Mouse (Mus musculus) layer of hippocampus, adult 18-20 months (tissue): ENCODE data around the gene Cryba4. TPM values are rescaled to one million over a fixed set of nuclear protein-coding genes. Genes with fewer than 3 reads are reported as not detected.
A peak's percentile ranks its signal among the peaks of the same experiment; 100 is the strongest.

ENCODE experiments used
- DNase-seq, 2 experiments: peaks; one replicate each; pipeline ENCODE4 v3.0.0; 2022; ENCODE audit warnings: low spot score in 2 of 2
- total RNA-seq, 2 experiments: library from RNA; stranded (reverse); gene quantifications; 2 replicates each; pipeline ENCODE4 v1.2.3; 2021

Gene Cryba4
- total RNA-seq, 2 experiments from 2014 or later: 1.0 TPM; not detected in 1

DNA sequence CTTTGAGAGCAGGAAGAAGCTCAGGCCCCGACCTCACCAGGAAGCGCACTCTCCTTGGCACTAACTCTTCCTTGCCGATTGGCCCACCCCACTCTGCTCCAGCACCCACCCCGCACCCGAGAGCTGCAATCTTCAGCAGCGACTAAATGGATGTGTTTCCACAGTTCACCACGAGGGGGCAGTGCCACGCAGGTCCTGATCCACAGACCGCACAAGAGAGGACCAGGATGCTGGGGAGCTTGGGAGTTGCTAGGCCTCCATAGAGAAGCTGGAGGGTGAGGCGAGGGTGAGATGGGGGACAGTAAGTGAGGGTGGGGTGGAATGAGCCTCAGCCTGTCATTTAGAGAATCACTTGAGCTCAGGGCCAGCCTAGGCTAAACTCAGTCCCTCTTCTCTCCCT is 11.6 kb downstream of the Cryba4 start:
- DNase-seq: peak; percentile 83 to 95

- DNase-seq: peak in 1 of 2 experiments; percentile 42
These were observed 13.4 kb downstream of the Cryba4 start for GRCm38 (mm10) chr5:112238781-112239482.

- no peak for DNase-seq
These were observed 14.3 kb downstream of the Cryba4 start for GRCm38 (mm10) chr5:112237866-112238570.

DNA sequence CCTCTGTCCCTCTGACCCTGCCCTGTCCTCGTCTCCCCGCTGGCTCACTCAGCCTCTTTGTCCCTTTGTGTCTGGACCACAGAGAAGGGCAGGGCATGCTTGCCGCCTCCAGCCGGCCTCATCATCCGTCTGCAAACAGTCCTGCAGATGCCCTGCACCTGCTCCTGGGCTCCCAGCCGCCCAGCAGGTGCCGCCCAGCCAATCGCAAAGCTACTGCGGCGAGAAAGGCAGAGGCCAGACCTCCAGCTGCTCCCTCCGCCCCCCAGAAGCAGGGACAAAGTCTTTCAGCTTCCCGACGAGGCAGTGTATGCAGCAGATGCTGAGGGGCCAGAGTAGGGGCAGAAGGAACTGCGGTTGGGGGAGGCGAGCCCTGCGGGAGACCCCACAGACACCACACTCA is 14.9 kb downstream of the Cryba4 start:
- DNase-seq: no peak

DNA sequence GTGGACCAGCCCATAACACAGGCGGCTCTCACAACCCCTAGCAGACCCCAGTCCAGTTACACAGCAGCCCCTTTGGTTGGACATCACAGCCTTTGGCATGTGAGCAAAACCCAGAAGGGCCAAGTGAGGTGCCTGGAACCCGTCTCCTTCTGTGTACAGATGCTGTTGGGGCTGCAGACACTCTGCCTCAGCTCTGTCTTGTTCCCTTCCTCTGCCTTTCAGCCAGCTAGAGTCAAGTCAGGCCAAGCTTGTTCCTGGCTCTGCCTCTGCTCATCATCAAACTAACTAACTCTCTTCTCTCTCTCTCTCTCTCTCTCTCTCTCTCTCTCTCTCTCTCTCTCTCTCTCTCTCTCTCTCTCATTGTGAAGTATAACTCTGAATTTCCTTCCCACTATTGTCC is 15.7 kb downstream of the Cryba4 start:
- no peak for DNase-seq

GRCm38 (mm10) chr5:112235806-112236205 is 16.5 kb downstream of the Cryba4 start:
- no peak for DNase-seq

DNA sequence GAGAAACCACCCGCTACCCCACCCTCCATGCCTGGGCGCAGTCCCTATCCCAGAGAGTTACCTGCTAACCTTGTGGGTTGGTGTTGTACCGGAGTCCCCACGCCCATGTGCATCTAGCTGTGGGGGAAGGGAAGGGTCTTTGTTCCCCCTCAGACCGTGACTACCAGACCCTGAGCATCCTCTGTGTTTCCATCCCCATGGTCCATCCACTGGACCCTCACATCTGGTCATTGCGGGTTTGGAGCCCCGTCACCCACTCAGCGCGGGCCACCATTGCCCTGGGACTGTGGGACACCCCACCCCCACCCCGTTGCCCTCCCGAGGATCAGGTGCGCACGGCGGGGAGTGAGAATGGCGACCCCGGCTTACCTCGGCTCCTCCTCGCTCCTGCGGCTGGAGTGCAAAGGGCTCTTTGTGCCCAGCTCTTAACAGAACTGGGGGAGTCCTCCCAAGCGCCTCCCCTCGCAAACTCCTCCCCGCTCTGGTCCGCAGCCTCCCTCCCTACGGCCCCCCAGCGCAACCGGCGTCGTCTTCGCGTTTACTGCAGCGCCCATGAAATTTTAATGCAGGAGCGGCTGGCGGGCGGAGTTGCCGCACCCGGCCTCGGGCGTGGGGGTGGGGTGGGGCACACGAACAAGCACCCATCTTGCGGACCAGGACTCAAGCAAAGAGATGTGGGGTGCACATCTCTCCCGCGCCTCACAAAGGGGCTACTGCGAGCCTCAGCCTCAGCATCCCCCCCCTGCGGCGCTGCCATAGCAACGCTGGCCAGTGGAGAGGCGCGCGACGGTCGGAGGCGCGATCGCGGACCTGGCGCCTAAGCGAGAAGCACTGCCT is 23.9 kb downstream of the Cryba4 start:
- peak; percentile 73 to 76 for DNase-seq

DNA sequence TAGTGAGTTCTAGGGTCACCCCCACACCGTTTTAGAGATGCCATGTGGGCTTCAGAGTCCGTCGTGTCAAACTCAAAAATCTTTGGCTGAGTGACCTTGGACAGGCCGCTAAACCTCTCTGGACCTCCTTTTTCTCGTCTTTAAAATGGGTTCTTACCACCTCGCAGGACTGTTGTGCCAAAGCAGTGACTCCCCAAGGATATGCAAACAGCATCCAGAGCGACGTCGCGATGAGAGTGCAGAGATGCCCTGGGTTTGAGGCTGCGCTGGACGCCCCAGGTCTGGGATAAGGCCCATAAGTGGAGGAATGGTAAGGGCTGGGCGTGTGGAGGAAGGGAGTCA is 24.4 kb downstream of the Cryba4 start:
- no peak for DNase-seq

GRCm38 (mm10) chr5:112227354-112227753 is 25.0 kb downstream of the Cryba4 start:
- peak; percentile 73 to 75 for DNase-seq

DNA sequence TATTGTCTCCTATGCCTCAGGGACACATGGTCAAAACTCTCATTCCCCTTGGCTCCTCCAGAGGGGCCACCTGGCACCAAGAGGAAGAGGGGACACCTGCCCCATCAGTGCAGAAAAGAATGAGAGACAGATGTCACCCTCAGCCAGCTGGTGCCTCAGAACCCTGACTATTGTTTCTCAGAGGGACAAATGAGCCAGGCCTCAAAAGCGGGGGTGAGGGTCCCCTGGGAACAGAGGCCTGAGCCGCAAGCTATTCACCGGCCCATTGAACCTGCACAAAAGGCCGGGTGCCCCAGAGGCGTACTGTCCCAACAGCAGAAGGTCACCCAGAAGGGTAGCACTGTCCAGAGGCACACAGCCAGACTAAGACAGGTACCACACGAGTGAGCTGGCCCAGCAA is 26.7 kb downstream of the Cryba4 start:
- DNase-seq: no peak

DNA sequence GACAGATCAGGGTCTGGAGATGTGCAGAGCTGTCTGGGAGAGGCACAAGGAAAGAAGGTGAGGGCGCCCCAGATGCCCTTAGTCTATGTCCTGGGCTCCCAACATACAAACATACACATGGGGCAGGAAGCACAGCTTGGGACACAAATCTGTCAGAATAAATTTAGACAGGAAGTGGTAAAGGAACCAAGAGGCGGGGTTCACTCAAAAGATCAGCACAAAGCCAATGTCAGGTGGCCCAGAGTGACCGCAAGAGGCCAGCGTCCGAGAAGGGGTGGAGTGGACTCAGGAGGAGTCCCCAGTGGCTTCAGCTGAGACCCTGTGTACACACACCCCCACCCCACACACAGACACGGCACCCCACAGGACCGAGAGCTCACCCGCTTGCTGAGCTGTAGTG is 32.1 kb downstream of the Cryba4 start:
- no peak for DNase-seq

DNA sequence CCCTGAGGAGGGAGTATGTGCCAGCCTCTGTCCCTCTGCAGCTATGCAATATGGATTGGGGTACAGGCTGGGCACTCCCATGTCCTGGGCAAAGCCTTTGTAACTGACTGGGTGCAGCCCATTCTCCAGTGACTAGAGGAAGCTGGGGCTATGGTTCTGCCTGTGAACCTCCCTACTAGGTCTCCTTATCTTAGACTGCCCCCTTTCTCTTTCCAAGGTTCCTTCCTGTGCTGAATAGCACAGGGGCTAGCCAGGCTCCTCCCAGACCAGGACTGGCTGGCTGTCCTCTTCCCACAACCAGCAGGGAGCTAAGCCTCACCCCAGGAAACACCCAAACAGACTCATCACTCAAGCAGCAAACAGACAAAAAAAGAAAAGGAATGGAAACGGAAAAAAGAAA is 32.9 kb downstream of the Cryba4 start:
- DNase-seq: no peak

- no peak for DNase-seq
These were observed 33.6 kb downstream of the Cryba4 start for GRCm38 (mm10) chr5:112218679-112219078.

DNA sequence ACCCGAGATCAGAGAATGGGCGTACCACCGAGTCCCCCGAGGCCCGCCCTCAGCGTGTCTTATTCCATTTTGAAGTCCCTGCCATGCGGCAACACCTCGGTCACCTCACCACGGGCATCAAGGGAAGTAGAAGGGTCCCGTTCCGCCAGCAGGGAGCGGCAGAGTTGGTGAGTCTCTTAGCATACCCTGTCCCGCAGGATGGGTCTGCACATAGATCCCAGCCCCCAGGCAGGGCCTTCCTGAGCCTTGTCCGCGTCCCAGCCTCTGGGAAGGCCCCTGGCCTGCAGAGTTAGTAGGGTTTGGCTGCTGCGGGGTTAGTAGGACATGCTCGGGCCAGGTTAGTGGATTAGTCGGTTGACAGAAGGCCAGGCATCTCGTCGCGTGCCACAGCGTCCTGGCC is 35.3 kb downstream of the Cryba4 start:
- no peak for DNase-seq

DNA sequence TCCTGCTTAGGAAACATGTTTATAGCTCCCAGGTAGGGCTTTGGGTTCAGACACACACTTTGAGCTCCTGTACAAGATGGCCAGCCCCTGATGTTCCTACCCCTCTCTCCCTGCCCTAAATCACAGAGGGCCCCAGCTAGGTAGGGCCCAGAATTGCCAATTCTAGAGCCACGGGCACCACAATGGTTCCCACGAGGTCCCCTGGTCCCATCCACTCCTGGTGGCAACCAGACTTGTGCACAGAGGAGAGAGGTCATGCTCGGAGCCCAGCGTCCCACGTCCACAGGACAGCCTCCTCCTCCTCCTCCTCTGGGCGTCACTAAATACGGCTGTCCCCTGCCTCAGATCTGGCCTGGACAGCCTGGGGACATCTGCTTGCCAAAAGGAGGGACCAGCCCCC is 36.0 kb downstream of the Cryba4 start:
- no peak for DNase-seq

- DNase-seq: no peak
These were observed 36.5 kb downstream of the Cryba4 start for GRCm38 (mm10) chr5:112215801-112216251.

DNA sequence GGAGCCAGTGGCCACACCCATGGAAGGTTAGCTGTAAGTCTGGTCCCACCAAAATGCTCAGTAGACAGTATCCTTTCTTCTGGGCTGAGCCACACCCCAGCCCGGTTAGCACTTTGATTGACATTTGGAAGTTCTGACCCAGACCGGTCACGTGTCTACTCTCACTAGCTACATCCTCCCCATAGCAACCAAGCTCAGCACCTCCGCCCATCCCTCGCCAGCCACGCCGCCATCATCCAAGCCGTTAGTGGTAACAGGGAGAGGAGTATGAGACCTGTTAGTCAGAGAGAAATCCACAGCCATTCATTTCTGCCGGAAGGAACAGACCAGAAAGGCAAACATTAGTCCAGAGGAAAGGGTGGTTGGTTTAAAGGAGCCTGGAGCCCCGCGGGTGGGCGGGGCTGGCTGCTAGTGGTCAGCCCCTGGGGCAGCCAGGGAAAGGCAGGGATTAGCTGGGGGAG is 37.0 kb downstream of the Cryba4 start:
- DNase-seq: peak in 1 of 2 experiments; percentile 67

- DNase-seq: peak in 1 of 2 experiments; percentile 82
These were observed 37.9 kb downstream of the Cryba4 start for GRCm38 (mm10) chr5:112214419-112214818.

GRCm38 (mm10) chr5:112213331-112214240 is 38.7 kb downstream of the Cryba4 start:
- DNase-seq: peak in 1 of 2 experiments; percentile 56

DNA sequence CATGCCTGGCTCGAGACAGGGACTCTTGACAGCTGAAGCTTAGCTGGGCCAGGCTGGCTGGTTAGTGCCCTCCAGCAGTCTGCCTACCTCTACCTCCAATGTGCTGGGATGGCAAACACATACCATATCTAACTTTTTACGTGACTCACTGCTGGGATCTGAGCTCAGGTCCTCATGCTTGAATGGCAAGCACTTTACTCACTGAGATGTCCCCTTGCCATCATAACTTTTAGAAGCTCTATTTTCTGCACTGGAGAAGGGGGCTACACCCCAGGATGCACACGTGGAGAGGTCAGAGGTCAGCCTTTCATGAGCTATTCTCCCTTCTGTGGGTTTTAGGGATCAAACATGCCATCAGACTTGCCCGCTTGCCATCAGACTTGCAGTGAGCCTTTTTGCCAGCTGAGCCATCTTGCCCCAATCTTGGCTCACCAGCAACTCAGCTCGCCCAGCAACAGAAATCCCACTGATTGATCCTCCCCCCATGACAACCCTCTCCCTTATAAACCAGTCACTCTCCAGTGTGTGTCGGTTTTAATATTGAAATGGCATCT is 39.5 kb downstream of the Cryba4 start:
- no peak for DNase-seq
